Mouse (Mus musculus): ENCODE data around the gene Amz2. TPM values are rescaled to one million over a fixed set of nuclear protein-coding genes. Genes with fewer than 3 reads are reported as not detected.

Gene Amz2
- 2.9 and 3.9 TPM in 2 replicates for polyA plus RNA-seq (2012; ENCODE audit: insufficient read depth, low replicate concordance)

GRCm38 (mm10) chr11:109425392-109426271, at the start of gene Amz2:
Gene Amz2 (plus strand): TSS chr11:109425946.
- Histone ChIP-seq H3K27me3 (replicated peaks) (no peaks in the 10 kb centered on the region), H3K4me1 (peaks cover 40% of the 10 kb centered on the region), H3K4me3 (replicated peaks) (peak within 1 kb of the TSS; percentile 94), H3K36me3 (replicated peaks; ENCODE audit: low read length) (peaks cover 26% of the 10 kb centered on the region), H3K9me3 (no peaks in the 10 kb centered on the region; the same call in 1 of the 2 replicates)
- no peak for TF ChIP-seq FLI1 (IDR thresholded peaks at IDR 0.05; ENCODE audit: low read length)
- no peak for TF ChIP-seq GATA1 (IDR thresholded peaks at IDR 0.05; ENCODE audit: borderline replicate concordance, low read length)

GRCm38 (mm10) chr11:109376484-109377143, 49.1 kb upstream of the Amz2 start:
- no peak for TF ChIP-seq FLI1 (IDR thresholded peaks at IDR 0.05; ENCODE audit: low read length)
- TF ChIP-seq GATA1 (IDR thresholded peaks at IDR 0.05; ENCODE audit: borderline replicate concordance, low read length) = no peak
- Histone ChIP-seq H3K36me3 (replicated peaks; ENCODE audit: low read length) (peaks cover 68% of the 10 kb centered on the region), H3K4me1 (peaks cover 77% of the 10 kb centered on the region), H3K4me3 (replicated peaks) (peak overlapping the region; percentile 66), H3K27me3 (replicated peaks) (no peaks in the 10 kb centered on the region), H3K9me3 (no peaks in the 10 kb centered on the region)

GRCm38 (mm10) chr11:109377477-109377876, 48.3 kb upstream of the Amz2 start:
- TF ChIP-seq FLI1 (IDR thresholded peaks at IDR 0.05; ENCODE audit: low read length) = no peak
- no peak for TF ChIP-seq GATA1 (IDR thresholded peaks at IDR 0.05; ENCODE audit: borderline replicate concordance, low read length)
- Histone ChIP-seq H3K4me1 (peaks cover 74% of the 10 kb centered on the region), H3K27me3 (replicated peaks) (no peaks in the 10 kb centered on the region), H3K36me3 (replicated peaks; ENCODE audit: low read length) (peaks cover 67% of the 10 kb centered on the region), H3K9me3 (no peaks in the 10 kb centered on the region), H3K4me3 (replicated peaks) (peak overlapping the region; percentile 69)

- H3K36me3 ChIP-seq (replicated peaks; ENCODE audit: low read length) = peaks cover 69% of the 10 kb centered on the region
- no peak overlapping the region for H3K4me3 ChIP-seq (replicated peaks)
- TF ChIP-seq GATA1 (IDR thresholded peaks at IDR 0.05; ENCODE audit: borderline replicate concordance, low read length) = no peak
- no peak for TF ChIP-seq FLI1 (IDR thresholded peaks at IDR 0.05; ENCODE audit: low read length)
- H3K9me3 ChIP-seq = no peaks in the 10 kb centered on the region
- H3K4me1 ChIP-seq = peaks cover 74% of the 10 kb centered on the region
- no peaks in the 10 kb centered on the region for H3K27me3 ChIP-seq (replicated peaks)
These were observed 47.7 kb upstream of the Amz2 start for GRCm38 (mm10) chr11:109378051-109378450.

GRCm38 (mm10) chr11:109380662-109381061, 45.1 kb upstream of the Amz2 start:
- H3K36me3 ChIP-seq (replicated peaks; ENCODE audit: low read length) = peaks cover 75% of the 10 kb centered on the region

GRCm38 (mm10) chr11:109385296-109385695, 40.5 kb upstream of the Amz2 start:
- no peak for TF ChIP-seq GATA1 (IDR thresholded peaks at IDR 0.05; ENCODE audit: borderline replicate concordance, low read length)
- no peak for TF ChIP-seq FLI1 (IDR thresholded peaks at IDR 0.05; ENCODE audit: low read length)
- H3K9me3 ChIP-seq = no peaks in the 10 kb centered on the region
- peaks cover 79% of the 10 kb centered on the region for H3K4me1 ChIP-seq
- H3K36me3 ChIP-seq (replicated peaks; ENCODE audit: low read length) = peaks cover 86% of the 10 kb centered on the region
- no peak overlapping the region for H3K4me3 ChIP-seq (replicated peaks)
- no peaks in the 10 kb centered on the region for H3K27me3 ChIP-seq (replicated peaks)

More at GRCm38 (mm10) chr11:109380662-109381061, 45.1 kb upstream of the Amz2 start:
- Histone ChIP-seq H3K9me3 (no peaks in the 10 kb centered on the region), H3K4me1 (peaks cover 76% of the 10 kb centered on the region), H3K4me3 (replicated peaks) (no peak overlapping the region), H3K27me3 (replicated peaks) (no peaks in the 10 kb centered on the region)
- no peak for TF ChIP-seq FLI1 (IDR thresholded peaks at IDR 0.05; ENCODE audit: low read length)
- TF ChIP-seq GATA1 (IDR thresholded peaks at IDR 0.05; ENCODE audit: borderline replicate concordance, low read length) = no peak

- peaks cover 91% of the 10 kb centered on the region for H3K4me1 ChIP-seq
- peaks cover 88% of the 10 kb centered on the region for H3K36me3 ChIP-seq (replicated peaks; ENCODE audit: low read length)
- no peaks in the 10 kb centered on the region for H3K27me3 ChIP-seq (replicated peaks)
- no peak overlapping the region for H3K4me3 ChIP-seq (replicated peaks)
- TF ChIP-seq FLI1 (IDR thresholded peaks at IDR 0.05; ENCODE audit: low read length) (no peak), GATA1 (IDR thresholded peaks at IDR 0.05; ENCODE audit: borderline replicate concordance, low read length) (no peak)
- no peaks in the 10 kb centered on the region for H3K9me3 ChIP-seq
These were observed 36.7 kb upstream of the Amz2 start for GRCm38 (mm10) chr11:109389046-109389445.

GRCm38 (mm10) chr11:109391200-109391599, 34.5 kb upstream of the Amz2 start:
- Histone ChIP-seq H3K36me3 (replicated peaks; ENCODE audit: low read length) (peaks cover 88% of the 10 kb centered on the region), H3K9me3 (no peaks in the 10 kb centered on the region), H3K4me1 (peaks cover 78% of the 10 kb centered on the region), H3K27me3 (replicated peaks) (no peaks in the 10 kb centered on the region), H3K4me3 (replicated peaks) (peak overlapping the region; percentile 28)
- TF ChIP-seq GATA1 (IDR thresholded peaks at IDR 0.05; ENCODE audit: borderline replicate concordance, low read length) (no peak), FLI1 (IDR thresholded peaks at IDR 0.05; ENCODE audit: low read length) (no peak)

- no peaks in the 10 kb centered on the region for H3K9me3 ChIP-seq
- no peak for TF ChIP-seq FLI1 (IDR thresholded peaks at IDR 0.05; ENCODE audit: low read length)
- H3K4me3 ChIP-seq (replicated peaks) = no peak overlapping the region
- peaks cover 74% of the 10 kb centered on the region for H3K4me1 ChIP-seq
- H3K36me3 ChIP-seq (replicated peaks; ENCODE audit: low read length) = peaks cover 91% of the 10 kb centered on the region
- no peaks in the 10 kb centered on the region for H3K27me3 ChIP-seq (replicated peaks)
These were observed 34.0 kb upstream of the Amz2 start for GRCm38 (mm10) chr11:109391760-109392159.

- no peaks in the 10 kb centered on the region for H3K9me3 ChIP-seq
- H3K4me1 ChIP-seq = peaks cover 71% of the 10 kb centered on the region
- peaks cover 95% of the 10 kb centered on the region for H3K36me3 ChIP-seq (replicated peaks; ENCODE audit: low read length)
- TF ChIP-seq FLI1 (IDR thresholded peaks at IDR 0.05; ENCODE audit: low read length) (no peak), GATA1 (IDR thresholded peaks at IDR 0.05; ENCODE audit: borderline replicate concordance, low read length) (no peak)
- H3K4me3 ChIP-seq (replicated peaks) = no peak overlapping the region
- no peaks in the 10 kb centered on the region for H3K27me3 ChIP-seq (replicated peaks)
These were observed 33.1 kb upstream of the Amz2 start for GRCm38 (mm10) chr11:109392601-109393000.
